ENCODE assay signal across 25 mouse cellular contexts in the genomic region with DNA sequence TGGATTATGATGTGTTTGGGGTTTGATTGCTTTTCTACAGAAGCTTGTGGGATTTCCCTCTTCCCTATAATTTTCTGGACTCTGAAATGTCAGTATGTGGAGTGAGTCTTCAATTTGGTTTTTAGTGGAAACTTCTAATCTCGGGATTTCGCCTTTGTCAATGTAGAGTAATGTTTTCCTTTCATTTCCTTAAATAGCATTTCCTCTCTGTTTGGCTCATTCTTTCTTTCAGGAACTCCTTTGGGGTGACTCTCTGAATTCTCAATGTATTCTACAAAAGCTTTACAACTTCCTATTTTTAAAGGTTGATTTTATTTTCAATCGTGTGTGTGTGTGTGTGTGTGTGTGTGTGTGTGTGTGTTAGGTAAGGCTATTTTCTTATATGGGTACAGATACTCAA.
"Had no signal": no experiment of that assay in that cellular context is flagged by ENCODE, and none has a peak within 500 bp of the region (broad histone marks: within the 10 kb centered on the region; RNA-seq: fewer than 3 reads in every experiment).

No protein-coding gene starts in this region.

- DNase-seq: gastrocnemius, postnatal 14 days; gastrocnemius, postnatal 36 days; heart, adult 11 months; heart, adult 2 months; heart, postnatal 14 days; heart, postnatal 36 days; kidney, adult 11 months; kidney, adult 2 months; kidney, adult 9 months; kidney, postnatal 14 days; kidney, postnatal 4 days; left cerebral cortex, postnatal 4 days had no signal

- H3K9ac ChIP-seq: heart, embryonic 13.5 days; heart, embryonic 15.5 days; hindbrain, embryonic 13.5 days; hindbrain, embryonic 15.5 days; kidney, embryonic 15.5 days; limb, embryonic 12.5 days; liver, embryonic 12.5 days; liver, embryonic 14.5 days had no signal

- H3K27ac ChIP-seq: heart, adult 2 months; heart, embryonic 13.5 days; heart, embryonic 15.5 days; hindbrain, embryonic 13.5 days; hindbrain, embryonic 15.5 days; hindbrain, postnatal 0 days; kidney, embryonic 15.5 days; kidney, postnatal 0 days; layer of hippocampus, adult 2 months; limb, embryonic 12.5 days; liver, embryonic 12.5 days; liver, embryonic 14.5 days had no signal

- H3K4me1 ChIP-seq: heart, embryonic 13.5 days; heart, embryonic 15.5 days; hindbrain, embryonic 13.5 days; hindbrain, embryonic 15.5 days; kidney, embryonic 15.5 days; limb, embryonic 12.5 days; liver, embryonic 12.5 days had no signal

- ATAC-seq: hindbrain, postnatal 0 days; intestine, embryonic 16.5 days; liver, embryonic 12.5 days had no signal

- H3K4me3 ChIP-seq: heart, adult 2 months; heart, embryonic 13.5 days; heart, embryonic 15.5 days; hindbrain, embryonic 13.5 days; hindbrain, embryonic 15.5 days; kidney, embryonic 15.5 days; layer of hippocampus, adult 2 months; limb, embryonic 12.5 days; liver, embryonic 12.5 days had no signal

- H3K36me3 ChIP-seq: heart, embryonic 13.5 days; heart, embryonic 15.5 days; hindbrain, embryonic 13.5 days; hindbrain, embryonic 15.5 days; kidney, embryonic 15.5 days; limb, embryonic 12.5 days; liver, embryonic 12.5 days had no signal

- H3K27me3 ChIP-seq: heart, embryonic 13.5 days; heart, embryonic 15.5 days; hindbrain, embryonic 13.5 days; hindbrain, embryonic 15.5 days; kidney, embryonic 15.5 days; limb, embryonic 12.5 days; liver, embryonic 12.5 days had no signal

- H3K4me2 ChIP-seq: heart, embryonic 11.5 days; heart, embryonic 13.5 days; heart, embryonic 15.5 days; hindbrain, embryonic 13.5 days; hindbrain, embryonic 15.5 days; kidney, embryonic 15.5 days; limb, embryonic 12.5 days; liver, embryonic 12.5 days had no signal

- H3K9me3 ChIP-seq: heart, embryonic 13.5 days; heart, embryonic 15.5 days; hindbrain, embryonic 13.5 days; hindbrain, embryonic 15.5 days; kidney, embryonic 15.5 days; limb, embryonic 12.5 days; liver, embryonic 12.5 days had no signal
